Mouse (Mus musculus) limb, embryonic 10.5 days (tissue): ENCODE data around the gene Gpt2. TPM values are rescaled to one million over a fixed set of nuclear protein-coding genes. Genes with fewer than 3 reads are reported as not detected.
A peak's percentile ranks its signal among the peaks of the same experiment; 100 is the strongest.

Source experiments
- DNase-seq: peaks from one replicate; pipeline ENCODE4 v3.0.0-alpha.2; 2017; ENCODE audit warnings: low spot score
- H3K27ac ChIP-seq: fragments of 300-500 bp; sonication (generic); 2 replicates; pipeline ENCODE4 v1.5.1; 2016; ENCODE audit warnings: mild to moderate bottlenecking
- H3K27me3 ChIP-seq: fragments of 300-500 bp; sonication (generic); 2 replicates; pipeline ENCODE4 v1.6.1; 2016; ENCODE audit warnings: low read depth, mild to moderate bottlenecking; ENCODE audit not compliant: poor library complexity, severe bottlenecking
- H3K36me3 ChIP-seq: fragments of 300-500 bp; sonication (generic); 2 replicates; pipeline ENCODE4 v1.6.1; 2016; ENCODE audit warnings: mild to moderate bottlenecking, moderate library complexity
- H3K4me1 ChIP-seq: fragments of 300-500 bp; sonication (generic); 2 replicates; pipeline ENCODE4 v1.6.1; 2016
- H3K4me3 ChIP-seq: fragments of 300-500 bp; sonication (generic); 2 replicates; pipeline ENCODE4 v1.5.1; 2016; ENCODE audit warnings: mild to moderate bottlenecking, moderate library complexity
- H3K9me3 ChIP-seq: fragments of 300-500 bp; sonication (generic); replicated peaks from 2 replicates; pipeline ENCODE4 v1.6.1; 2016; ENCODE audit warnings: mild to moderate bottlenecking
- WGBS: fragments of 180-500 bp; shearing (Covaris S2); methylation state at CpG from one replicate; pipeline ENCODE4 v1.1.7; 2016; 5-methylcytosine and 5-hydroxymethylcytosine counted together
- polyA plus RNA-seq: library from polyadenylated mRNA; unstranded; fragments of >200 nt; fragmentation: Nextera tagmentation; extraction: Ambion mirVana; gene quantifications from 2 replicates; pipeline ENCODE4 v1.2.1, GENCODE M21; 2016

Gpt2 gene
- polyA plus RNA-seq, 1 experiment from 2014 or later, result 65.8 TPM

- no peak for DNase-seq
- Histone ChIP-seq H3K27me3 (no peaks in the 10 kb centered on the region), H3K4me3 (no peak overlapping the region), H3K36me3 (no peaks in the 10 kb centered on the region), H3K9me3 (no peaks in the 10 kb centered on the region), H3K4me1 (no peaks in the 10 kb centered on the region), H3K27ac (no peak overlapping the region)
- WGBS, result 91% methylated on average over 4 of the region's 4 CpGs
These were observed 26.3 kb upstream of the Gpt2 start for GRCm38 (mm10) chr8:85466056-85466455.

GRCm38 (mm10) chr8:85470753-85471152 is 21.6 kb upstream of the Gpt2 start:
- DNase-seq, result no peak
- Histone ChIP-seq H3K4me3 (no peak overlapping the region), H3K9me3 (no peaks in the 10 kb centered on the region), H3K36me3 (no peaks in the 10 kb centered on the region), H3K27ac (no peak overlapping the region), H3K27me3 (no peaks in the 10 kb centered on the region), H3K4me1 (no peaks in the 10 kb centered on the region)
- 87% methylated on average over 8 of the region's 8 CpGs for WGBS

DNA sequence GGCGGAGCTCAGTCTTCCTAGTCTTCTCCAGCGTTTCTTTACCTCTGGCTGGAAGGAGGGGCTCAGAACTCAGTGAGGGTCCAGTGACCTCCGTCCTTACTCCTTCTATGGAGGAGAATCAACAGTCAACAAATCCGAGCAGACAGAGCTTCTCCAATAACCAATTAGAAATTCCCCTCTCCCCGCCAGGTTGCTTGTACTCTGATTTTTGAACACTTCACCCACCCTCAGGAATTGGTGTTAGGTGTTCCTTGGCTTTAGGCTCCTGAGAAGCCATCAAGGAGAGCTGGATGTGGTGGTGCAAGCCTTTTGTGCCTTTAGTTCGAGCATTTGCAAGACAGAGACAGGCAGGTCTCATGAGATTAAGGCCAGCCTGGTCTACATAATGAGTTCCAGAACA is 19.6 kb upstream of the Gpt2 start:
- Histone ChIP-seq H3K36me3 (no peaks in the 10 kb centered on the region), H3K4me3 (no peak overlapping the region), H3K27ac (no peak overlapping the region), H3K4me1 (no peaks in the 10 kb centered on the region), H3K27me3 (no peaks in the 10 kb centered on the region), H3K9me3 (no peaks in the 10 kb centered on the region)
- no peak for DNase-seq
- 72% methylated on average over 6 of the region's 6 CpGs for WGBS

- WGBS, result 69% methylated on average over 4 of the region's 4 CpGs
- Histone ChIP-seq H3K4me1 (no peaks in the 10 kb centered on the region), H3K27me3 (no peaks in the 10 kb centered on the region), H3K9me3 (no peaks in the 10 kb centered on the region), H3K27ac (no peak overlapping the region), H3K4me3 (no peak overlapping the region), H3K36me3 (no peaks in the 10 kb centered on the region)
- no peak for DNase-seq
These were observed 19.1 kb upstream of the Gpt2 start for GRCm38 (mm10) chr8:85473246-85473645.

- Histone ChIP-seq H3K27me3 (no peaks in the 10 kb centered on the region), H3K27ac (no peak overlapping the region), H3K4me1 (no peaks in the 10 kb centered on the region), H3K9me3 (no peaks in the 10 kb centered on the region), H3K4me3 (no peak overlapping the region), H3K36me3 (no peaks in the 10 kb centered on the region)
- no peak for DNase-seq
- 90% methylated on average over 3 of the region's 3 CpGs for WGBS
These were observed 17.5 kb upstream of the Gpt2 start for GRCm38 (mm10) chr8:85474924-85475323.

DNA sequence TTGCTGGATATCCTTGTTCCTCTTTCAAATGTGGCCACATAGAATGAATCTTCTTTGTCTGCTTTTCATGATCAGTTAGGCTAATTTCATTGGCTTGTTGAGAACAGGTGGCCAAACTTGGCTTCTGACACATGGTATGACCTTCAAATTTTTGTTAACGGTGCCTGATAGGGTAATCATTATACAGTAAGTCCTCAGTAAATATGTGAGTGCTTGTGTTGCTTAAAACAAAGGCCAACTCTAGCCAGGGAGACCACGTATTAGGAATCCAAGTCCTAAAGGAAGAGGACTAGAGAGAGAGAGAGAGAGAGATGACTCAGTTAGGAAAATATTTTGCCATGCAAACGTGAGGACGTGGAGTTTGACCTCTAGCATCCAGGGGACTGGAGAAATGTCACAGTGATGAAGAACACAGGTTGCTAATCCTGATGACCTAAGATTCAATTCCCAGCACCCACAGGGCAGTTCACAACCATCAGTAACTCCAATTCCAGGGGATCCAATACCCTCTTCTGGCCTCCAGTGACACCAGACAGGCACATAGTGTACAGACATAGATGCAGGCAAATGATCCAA is 15.3 kb upstream of the Gpt2 start:
- Histone ChIP-seq H3K9me3 (no peaks in the 10 kb centered on the region), H3K36me3 (no peaks in the 10 kb centered on the region), H3K27ac (no peak overlapping the region), H3K27me3 (no peaks in the 10 kb centered on the region), H3K4me3 (no peak overlapping the region), H3K4me1 (peaks cover 5% of the 10 kb centered on the region)
- WGBS, result 80% methylated on average over 4 of the region's 4 CpGs
- DNase-seq, result no peak

DNA sequence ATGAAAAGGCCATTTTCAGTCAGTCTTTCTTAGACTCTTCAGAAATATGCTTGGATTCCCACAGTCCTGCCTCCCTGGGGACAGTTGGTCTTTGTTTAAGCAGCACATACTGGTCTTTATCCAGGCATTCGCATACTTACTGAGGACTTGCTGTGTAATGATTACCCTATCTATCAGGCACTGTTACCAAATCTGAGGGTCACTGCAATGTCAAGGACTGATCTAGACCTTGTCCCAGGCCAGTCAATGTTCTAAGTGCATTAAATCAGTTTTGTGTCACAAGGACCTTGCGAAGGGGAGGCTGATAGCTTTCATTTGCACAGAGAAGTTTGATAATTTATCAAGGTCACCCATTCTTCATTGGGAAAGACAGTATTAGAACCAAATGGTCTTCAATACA is 14.0 kb upstream of the Gpt2 start:
- no peaks in the 10 kb centered on the region for H3K27me3 ChIP-seq

GRCm38 (mm10) chr8:85479710-85480109 is 12.7 kb upstream of the Gpt2 start:
- Histone ChIP-seq H3K9me3 (no peaks in the 10 kb centered on the region), H3K4me3 (no peak overlapping the region), H3K4me1 (peaks cover 10% of the 10 kb centered on the region), H3K27ac (no peak overlapping the region), H3K36me3 (no peaks in the 10 kb centered on the region), H3K27me3 (no peaks in the 10 kb centered on the region)
- no peak for DNase-seq
- WGBS, result 89% methylated on average over 2 of the region's 2 CpGs

More for the DNA sequence above, 14.0 kb upstream of the Gpt2 start:
- Histone ChIP-seq H3K4me1 (peaks cover 10% of the 10 kb centered on the region), H3K36me3 (no peaks in the 10 kb centered on the region), H3K9me3 (no peaks in the 10 kb centered on the region), H3K27ac (no peak overlapping the region), H3K4me3 (no peak overlapping the region)
- DNase-seq, result no peak
- WGBS, result 92% methylated on average over 2 of the region's 2 CpGs

- peak overlapping the region; percentile 69 for H3K27ac ChIP-seq
- H3K27me3 ChIP-seq, result no peaks in the 10 kb centered on the region
- peaks cover 10% of the 10 kb centered on the region for H3K4me1 ChIP-seq
- 38% methylated on average over 10 of the region's 10 CpGs for WGBS
- 0 out of 2 replicates have a peak overlapping the region, but pooled peaks have one; percentile 3 for H3K4me3 ChIP-seq
- no peak for DNase-seq
- H3K9me3 ChIP-seq, result no peaks in the 10 kb centered on the region
- no peaks in the 10 kb centered on the region for H3K36me3 ChIP-seq
These were observed 10.5 kb upstream of the Gpt2 start for GRCm38 (mm10) chr8:85481900-85482299.

- 63% methylated on average over 6 of the region's 6 CpGs for WGBS
- H3K4me3 ChIP-seq, result no peak overlapping the region
These were observed 9.9 kb upstream of the Gpt2 start for GRCm38 (mm10) chr8:85482427-85482826.

GRCm38 (mm10) chr8:85487906-85488620 is 4.3 kb upstream of the Gpt2 start:
- Histone ChIP-seq H3K27me3 (no peaks in the 10 kb centered on the region), H3K27ac (no peak overlapping the region), H3K9me3 (no peaks in the 10 kb centered on the region), H3K36me3 (no peaks in the 10 kb centered on the region), H3K4me1 (peaks cover 14% of the 10 kb centered on the region), H3K4me3 (no peak overlapping the region)
- DNase-seq, result no peak
- WGBS, result 82% methylated on average over 20 of the region's 20 CpGs

More at GRCm38 (mm10) chr8:85482427-85482826, 9.9 kb upstream of the Gpt2 start:
- H3K27me3 ChIP-seq, result no peaks in the 10 kb centered on the region
- no peaks in the 10 kb centered on the region for H3K9me3 ChIP-seq
- no peak for DNase-seq
- peaks cover 10% of the 10 kb centered on the region for H3K4me1 ChIP-seq
- H3K27ac ChIP-seq, result no peak overlapping the region
- no peaks in the 10 kb centered on the region for H3K36me3 ChIP-seq

GRCm38 (mm10) chr8:85488631-85489030 is 3.7 kb upstream of the Gpt2 start:
- Histone ChIP-seq H3K4me1 (peaks cover 20% of the 10 kb centered on the region), H3K27ac (no peak overlapping the region), H3K27me3 (no peaks in the 10 kb centered on the region), H3K9me3 (no peaks in the 10 kb centered on the region), H3K4me3 (no peak overlapping the region), H3K36me3 (no peaks in the 10 kb centered on the region)
- DNase-seq, result no peak

DNA sequence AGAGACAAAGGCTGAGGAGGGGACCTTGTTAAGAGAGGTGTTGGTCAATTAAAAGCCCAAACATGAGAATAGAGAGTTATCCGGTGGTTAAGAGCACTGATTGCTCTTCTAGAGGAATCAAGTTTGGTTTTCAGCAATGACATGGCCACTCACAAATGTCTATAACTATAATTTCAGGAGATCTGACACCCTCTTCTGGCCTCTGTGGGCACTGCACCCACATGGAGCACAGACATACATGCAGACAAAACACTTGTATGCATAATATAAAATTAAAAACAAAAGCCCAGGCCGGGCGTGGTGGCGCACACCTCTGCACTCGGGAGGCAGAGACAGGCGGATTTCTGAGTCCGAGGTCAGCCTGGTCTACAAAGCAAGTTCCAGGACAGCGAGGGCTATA is 2.8 kb upstream of the Gpt2 start:
- Histone ChIP-seq H3K27me3 (no peaks in the 10 kb centered on the region), H3K4me1 (peaks cover 27% of the 10 kb centered on the region), H3K27ac (no peak overlapping the region), H3K9me3 (no peaks in the 10 kb centered on the region), H3K36me3 (no peaks in the 10 kb centered on the region), H3K4me3 (no peak overlapping the region)
- 93% methylated on average over 8 of the region's 8 CpGs for WGBS
- DNase-seq, result no peak
